7 mouse cellular contexts compared by ENCODE assay signal in the genomic region with DNA sequence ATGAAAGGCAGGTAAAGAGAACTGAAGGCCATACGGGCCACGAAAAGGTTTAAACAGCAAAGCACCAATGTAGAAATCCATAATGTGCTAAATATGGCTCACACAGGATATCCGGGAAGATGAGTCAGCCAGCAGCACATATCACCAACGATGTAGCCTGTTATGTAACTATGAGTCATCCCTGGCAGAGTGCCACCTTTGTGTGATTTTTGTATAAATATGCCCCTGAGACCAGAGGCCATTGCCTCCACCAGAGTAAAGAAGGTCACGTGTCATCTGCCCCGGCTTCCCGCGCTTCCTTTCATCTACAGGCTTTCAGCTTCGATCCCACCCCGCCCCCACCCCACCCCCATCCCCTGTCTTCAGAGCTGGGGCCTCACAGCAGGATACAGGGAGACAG.
DNase-seq lines count a peak whose midpoint lies in the region; ATAC-seq lines count a peak whose summit lies in the region.

No protein-coding gene starts in this region.

- peak; percentile 69 for DNase-seq in ZHBTc4 (ENCODE audit: low read depth, low spot score)
- peak; percentile 37 for DNase-seq in cerebellum, adult 8-10 months
- peak; percentile 62 for DNase-seq in gastrocnemius, postnatal 25 days
- DNase-seq in left cerebral cortex, adult 9 months (ENCODE audit: low spot score in 2 of 2), result peak; percentile 22 to 59
- DNase-seq in right cerebral cortex, postnatal 4 days, result peak; percentile 34

- no peak overlapping the region for H3K4me2 ChIP-seq in intestine, embryonic 15.5 days (replicated peaks)

- no peak overlapping the region for H3K4me3 ChIP-seq in intestine, embryonic 15.5 days (replicated peaks)
- H3K4me3 ChIP-seq in megakaryocyte, embryonic 14.5 days (replicated peaks), result peak overlapping the region; percentile 72

- no peaks in the 10 kb centered on the region for H3K4me1 ChIP-seq in intestine, embryonic 15.5 days (replicated peaks)
- H3K4me1 ChIP-seq in megakaryocyte, embryonic 14.5 days, result peaks cover 19% of the 10 kb centered on the region

- H3K27ac ChIP-seq in intestine, embryonic 15.5 days, result 0 out of 2 replicates have a peak overlapping the region, but pooled peaks have one; percentile 9

- H3K36me3 ChIP-seq in intestine, embryonic 15.5 days, result no peaks in the 10 kb centered on the region
- H3K36me3 ChIP-seq in megakaryocyte, embryonic 14.5 days (replicated peaks; ENCODE audit: low read length), result no peaks in the 10 kb centered on the region

- no peak overlapping the region for H3K9ac ChIP-seq in intestine, embryonic 15.5 days

- ATAC-seq in intestine, embryonic 15.5 days, result peak; percentile 84

- 26% methylated on average over 10 of the region's 10 CpGs for WGBS in intestine, embryonic 15.5 days

- H3K9me3 ChIP-seq in intestine, embryonic 15.5 days, result no peaks in the 10 kb centered on the region
- peaks cover 5% of the 10 kb centered on the region; the same call in 1 of the 2 replicates for H3K9me3 ChIP-seq in megakaryocyte, embryonic 14.5 days

- H3K27me3 ChIP-seq in intestine, embryonic 15.5 days (replicated peaks), result no peaks in the 10 kb centered on the region
- H3K27me3 ChIP-seq in megakaryocyte, embryonic 14.5 days (replicated peaks), result no peaks in the 10 kb centered on the region
